Mouse (Mus musculus) gastrocnemius, postnatal 10 days (tissue): ENCODE measurements around the gene Ndufb8. TPM values are rescaled to one million over a fixed set of nuclear protein-coding genes. Genes with fewer than 3 reads are reported as not detected.

Experiments
- DNase-seq: peaks from one replicate; pipeline ENCODE4 v3.0.0; 2021; ENCODE audit warnings: mixed read lengths
- long read RNA-seq, 2 experiments: library from polyadenylated mRNA; stranded (forward); transcript quantifications; one replicate each; pipeline ENCODE4 v2.0.0; 2021
- total RNA-seq, 2 experiments: library from RNA; stranded (reverse); gene quantifications; 2 replicates each; pipeline ENCODE4 v1.2.3; 2021

Gene Ndufb8
- 100 to 1,000 TPM; 675 to 794 TPM for total RNA-seq
- long read RNA-seq, experiment 1, transcript Ndufb8-201 (5 exons, 680 nt) = major isoform, 260 of 281 reads
- long read RNA-seq, experiment 1, transcript Ndufb8-205 (5 exons, 603 nt) = minor isoform, 5 of 281 reads
- long read RNA-seq, experiment 1, partial matches to known transcripts = 6 of 281 reads
- long read RNA-seq, experiment 1, other reads (novel, unspliced or antisense) = 8 of 281 reads
- long read RNA-seq, experiment 2, transcript Ndufb8-201 (5 exons, 680 nt) = major isoform, 295 of 313 reads
- long read RNA-seq, experiment 2, partial matches to known transcripts = 8 of 313 reads
- long read RNA-seq, experiment 2, other reads (novel, unspliced or antisense) = 3 of 313 reads

DNA sequence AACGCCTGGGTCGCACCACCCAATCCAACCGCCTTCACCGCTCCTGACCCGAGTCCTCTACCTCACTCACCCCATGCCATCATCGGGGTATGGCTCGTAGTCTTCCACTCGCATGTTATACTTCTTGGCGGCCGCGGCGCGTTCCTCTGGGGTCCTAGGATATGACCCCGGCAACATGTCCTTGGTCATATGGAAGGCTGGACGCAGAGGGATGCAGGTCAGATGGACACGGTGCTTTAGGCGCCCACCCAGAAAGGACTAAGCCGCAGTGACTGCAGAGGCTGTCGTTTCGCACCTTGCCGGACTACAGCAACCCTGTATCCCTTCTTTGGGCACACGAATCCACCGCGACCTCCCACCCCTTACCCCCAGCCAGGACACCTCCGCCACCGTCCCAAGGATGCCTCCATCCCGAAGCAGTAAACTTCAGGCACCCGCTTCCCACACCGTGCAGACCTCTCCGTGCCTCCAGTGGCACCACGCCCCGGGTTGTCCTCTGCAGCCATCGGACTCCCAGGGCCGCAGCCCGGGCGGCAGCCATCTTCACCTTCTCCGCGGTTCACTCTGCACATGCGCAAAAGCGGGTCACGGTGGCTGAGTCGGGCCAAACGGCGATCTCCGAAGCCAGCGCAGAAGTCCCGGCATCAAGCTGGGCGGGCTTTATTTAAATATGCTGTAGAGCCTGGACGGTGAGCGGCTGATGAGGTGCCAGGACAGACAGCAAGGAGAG, at the start of gene Ndufb8:
TSS of gene Ndufb8 (minus strand) at position 580 of the 730 bp plus-strand sequence.
- peak; percentile 98 for DNase-seq

DNA sequence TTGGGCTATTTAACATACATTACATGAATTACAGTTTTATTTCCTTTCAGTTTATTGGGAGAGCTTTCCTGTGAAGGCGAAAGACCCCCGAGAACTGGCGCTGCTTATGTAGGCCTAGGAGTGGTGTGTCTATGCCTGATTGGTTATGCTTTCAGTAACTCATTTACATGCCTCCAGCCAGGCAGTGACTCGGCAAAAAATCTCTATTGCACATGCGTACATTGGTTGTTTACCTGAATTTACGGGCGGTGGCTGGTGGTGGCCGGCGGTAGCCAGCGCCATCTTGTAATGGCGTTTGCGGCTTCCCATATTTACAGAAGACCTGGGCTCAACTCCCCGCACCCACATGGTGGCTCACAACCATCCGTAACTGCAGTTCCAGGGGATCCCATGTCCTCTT, 38.9 kb upstream of the Ndufb8 start:
- no peak for DNase-seq

DNA sequence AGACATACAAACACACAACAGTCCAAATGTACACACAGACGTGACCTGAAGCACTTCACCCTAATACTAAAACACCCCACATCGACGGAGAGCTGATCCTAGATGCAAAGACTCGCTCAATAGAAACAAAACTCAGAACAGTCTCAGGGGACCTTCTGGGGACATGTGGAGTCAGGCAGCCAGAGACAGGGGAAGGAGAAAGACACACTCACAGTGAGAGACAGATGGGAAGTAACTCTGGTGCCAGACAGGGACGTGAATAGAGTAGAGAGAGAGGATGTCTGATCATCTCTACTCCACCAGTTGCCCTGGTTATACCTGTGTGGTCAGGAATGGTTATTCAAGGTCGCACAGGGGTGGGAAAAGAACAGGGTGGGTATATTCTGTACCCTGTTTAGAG, 36.4 kb upstream of the Ndufb8 start:
- no peak for DNase-seq

DNA sequence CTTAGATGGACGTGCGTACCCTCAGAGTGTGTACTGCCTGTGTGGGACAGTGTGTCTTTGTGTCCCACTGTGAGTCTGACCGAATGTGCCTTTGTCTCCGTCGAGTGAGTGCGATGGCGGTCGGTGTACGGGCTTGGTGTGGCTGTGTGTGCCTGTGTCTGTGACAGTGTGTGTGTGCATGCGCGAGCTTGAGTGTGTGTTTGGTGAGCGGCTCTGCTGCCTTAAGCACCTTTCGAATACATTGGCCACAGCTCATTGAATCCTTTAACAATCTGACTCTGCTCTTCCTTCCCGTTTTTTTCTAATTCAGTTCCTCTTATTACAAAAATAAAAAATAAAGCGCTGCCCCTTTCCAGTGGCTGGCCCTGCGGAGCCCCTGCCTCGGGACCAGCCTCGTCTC, 35.8 kb upstream of the Ndufb8 start:
- DNase-seq = no peak

DNA sequence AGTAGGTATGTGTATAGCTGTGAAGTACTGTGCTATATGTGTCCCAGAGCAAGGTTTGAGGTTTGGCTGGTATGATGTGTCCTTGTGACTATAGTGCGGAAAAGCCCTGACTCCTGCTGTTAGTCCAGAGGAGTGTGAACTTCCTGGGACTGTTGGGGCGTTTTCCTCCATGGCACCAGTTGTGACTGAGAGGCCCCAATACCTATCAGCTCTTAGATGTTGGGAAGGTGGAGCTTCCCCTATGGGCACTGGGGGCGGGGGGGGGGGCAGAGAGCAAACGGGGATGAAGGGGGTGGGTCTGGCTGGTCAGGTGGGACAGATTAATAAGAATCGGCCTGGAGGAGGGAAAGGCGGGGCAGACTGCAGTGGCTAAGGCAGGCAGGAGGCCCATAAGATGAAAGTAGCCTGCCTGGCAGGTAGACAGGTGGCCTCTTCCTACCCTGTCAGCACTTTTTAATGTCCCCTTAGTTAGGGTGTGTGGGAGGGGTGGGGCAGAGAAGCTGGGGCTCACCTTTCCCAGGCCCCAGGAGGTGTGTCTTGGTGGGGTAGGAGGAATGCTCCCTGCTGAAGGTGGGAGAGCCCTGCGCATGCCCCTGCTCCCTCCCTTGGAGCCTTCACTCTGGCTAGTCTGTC, 34.5 kb upstream of the Ndufb8 start:
- DNase-seq = no peak

DNA sequence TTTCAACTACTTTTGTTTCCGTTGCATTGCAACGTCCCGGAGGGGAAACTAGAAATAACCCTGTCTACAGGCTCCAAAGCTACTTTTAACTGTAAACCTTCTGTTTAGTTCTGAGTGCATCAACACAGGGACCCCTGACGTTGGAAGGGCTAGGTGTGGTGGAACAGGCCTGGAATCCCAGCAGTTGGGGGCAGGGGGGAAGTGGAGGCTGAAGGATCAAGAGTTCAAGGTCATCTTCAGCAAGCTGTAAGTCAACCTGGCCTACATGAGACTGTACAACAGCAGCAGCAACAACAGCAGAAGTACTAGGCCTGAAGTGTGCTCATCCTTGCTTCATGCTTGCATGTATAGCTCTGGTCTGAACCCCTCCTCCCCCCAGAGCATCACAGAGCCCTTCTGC, 32.8 kb upstream of the Ndufb8 start:
- DNase-seq = no peak

DNA sequence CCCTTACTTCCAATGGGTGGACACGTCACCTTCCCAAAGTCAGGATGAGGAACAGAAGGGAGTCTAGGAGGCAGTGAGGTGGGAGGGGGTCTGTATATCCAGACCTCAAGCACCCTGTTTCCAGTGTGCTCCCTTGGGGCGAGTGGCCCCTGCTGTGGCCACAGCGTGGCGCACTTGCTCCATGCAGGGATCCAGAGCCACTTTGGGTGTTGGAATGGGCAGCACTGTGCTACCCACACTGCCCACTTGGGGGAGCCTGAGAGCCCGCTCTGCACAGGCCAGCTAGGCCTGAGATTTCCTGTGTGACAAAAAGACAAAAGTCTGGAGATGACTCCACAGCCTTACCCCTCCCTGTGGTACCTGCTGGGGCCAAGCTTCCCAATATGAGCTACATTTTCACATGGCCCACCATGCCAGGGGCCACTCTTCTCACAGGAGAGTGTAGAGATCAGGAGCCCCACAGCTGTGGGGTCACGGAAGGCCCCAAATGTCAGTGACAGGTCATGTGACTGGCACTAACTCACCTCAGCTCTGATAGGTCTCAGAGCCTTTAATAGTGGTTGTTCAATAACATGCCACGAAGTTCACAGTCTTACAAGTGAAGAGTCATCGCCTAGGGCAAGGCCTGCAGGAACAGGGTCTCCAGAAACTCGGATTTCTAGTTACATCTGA, 27.5 kb upstream of the Ndufb8 start:
- DNase-seq = peak; percentile 95

DNA sequence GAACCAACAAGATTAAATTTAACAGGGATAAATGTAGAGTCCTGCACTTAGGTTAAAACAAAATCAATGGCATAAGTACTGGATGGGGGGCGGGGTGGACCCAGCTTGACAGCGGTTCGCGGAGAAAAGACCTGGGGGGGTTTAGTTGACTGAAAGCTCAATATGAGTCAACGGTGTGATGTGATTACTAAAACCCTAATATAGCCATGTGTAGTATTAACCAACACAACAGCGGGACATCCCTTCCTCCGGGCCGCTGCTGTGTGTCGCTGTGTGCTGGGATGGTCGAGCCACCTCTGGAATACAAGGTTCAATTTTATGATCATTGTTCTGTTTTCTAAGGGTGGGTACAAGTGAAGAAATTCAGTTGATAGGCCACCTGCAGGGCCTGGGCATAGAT, 26.9 kb upstream of the Ndufb8 start:
- no peak for DNase-seq

DNA sequence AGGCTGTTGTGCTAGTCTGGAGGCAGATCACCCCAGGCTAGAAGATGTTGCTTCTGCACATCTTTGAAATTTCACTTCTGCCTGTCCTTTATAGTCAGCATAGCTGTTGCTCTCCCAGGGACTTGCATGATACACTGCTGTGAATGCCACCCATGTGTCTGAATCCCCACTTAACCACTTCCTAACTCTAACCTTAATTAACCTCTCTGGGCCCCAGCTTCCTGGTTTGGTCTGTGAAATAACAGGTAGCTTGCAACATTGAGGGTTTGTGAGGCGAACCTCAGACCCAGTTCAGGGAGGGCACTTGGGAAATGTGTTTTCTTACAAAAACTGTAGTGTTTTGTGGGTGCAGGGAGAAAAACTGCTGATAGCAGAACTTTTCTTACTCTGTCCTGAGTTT, 22.8 kb upstream of the Ndufb8 start:
- DNase-seq = no peak

DNA sequence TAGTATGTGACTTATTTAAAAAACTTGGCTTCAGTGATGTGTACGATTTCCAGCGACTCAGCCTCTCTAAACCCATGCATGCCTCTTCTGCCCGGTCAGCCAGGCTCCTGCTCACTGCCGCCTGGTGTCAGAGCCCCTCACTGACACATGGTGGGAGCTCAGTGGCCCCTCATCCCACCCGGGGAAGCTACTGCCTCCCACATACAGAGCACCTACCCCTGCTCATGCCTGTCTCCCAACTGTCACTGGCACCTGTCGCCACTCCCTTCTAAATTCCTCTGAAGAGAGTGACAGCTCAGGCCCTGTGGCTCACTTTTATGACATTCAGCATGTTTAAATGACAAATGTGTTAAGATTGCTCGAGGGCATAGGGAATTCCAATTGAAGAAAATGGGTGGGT, 21.0 kb upstream of the Ndufb8 start:
- no peak for DNase-seq

DNA sequence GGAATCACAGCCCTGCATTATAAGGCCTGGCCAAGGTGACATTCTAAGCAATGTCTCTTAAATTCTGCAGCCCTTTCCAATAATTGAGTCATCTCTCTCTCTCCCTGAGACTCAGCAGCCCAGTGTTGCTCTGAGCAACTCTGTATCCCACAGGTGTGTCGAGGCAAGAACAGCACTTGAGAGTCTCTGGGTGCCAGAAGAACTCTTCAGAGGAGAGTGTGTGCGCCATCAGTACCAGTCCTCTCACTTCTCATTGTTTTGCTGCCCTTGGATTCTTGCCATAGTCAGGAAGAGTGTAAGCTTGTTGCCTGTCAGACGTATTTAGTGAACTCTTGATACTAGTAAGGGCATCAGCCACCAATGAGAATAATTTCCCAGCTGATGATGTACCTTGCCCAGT, 12.5 kb upstream of the Ndufb8 start:
- no peak for DNase-seq

DNA sequence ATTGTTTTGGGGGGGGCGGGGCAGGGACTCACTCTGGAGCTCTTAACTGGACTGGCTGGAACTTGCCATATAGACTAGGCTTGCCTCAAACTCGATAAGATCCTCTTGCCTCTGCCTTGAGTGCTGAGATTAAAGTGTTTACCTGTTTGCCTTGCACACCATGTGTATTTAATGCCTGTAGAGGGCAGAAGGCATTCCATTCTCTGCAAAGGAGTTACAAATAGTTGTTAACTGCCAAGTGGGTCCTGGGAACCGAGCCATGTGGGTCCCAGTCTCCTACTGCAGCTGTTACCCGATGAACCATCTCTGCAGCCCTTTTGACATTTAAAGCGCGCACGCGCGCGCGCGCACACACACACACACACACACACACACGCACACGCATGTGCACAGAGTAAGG, 8.8 kb upstream of the Ndufb8 start:
- no peak for DNase-seq

DNA sequence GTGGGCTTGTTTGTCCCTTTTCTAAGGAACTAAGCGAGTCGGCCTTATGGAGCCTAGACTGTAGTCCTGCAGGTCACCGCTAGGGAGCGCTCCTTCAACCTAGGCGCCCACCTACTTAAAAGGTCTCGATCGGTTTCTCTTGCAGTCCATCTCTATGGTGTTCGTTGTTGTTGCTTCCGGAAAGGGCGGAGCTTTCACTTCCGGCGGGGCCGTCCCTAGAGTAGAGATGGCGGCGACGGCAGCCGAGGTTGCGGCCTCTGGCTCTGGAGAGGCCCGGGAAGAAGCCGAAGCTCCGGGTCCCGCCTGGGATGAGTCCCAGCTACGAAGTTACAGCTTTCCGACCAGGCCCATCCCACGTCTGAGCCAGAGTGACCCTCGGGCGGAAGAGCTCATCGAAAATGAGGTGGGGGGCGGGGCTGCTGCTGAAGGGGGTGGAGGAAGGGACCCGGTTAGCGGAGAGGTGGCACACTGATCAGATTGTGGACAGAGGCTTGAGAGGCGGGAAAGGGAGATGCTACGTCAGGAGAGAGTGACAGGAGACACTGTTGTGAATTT, 7.5 kb upstream of the Ndufb8 start, which contains the start of gene Hif1an:
TSS of gene Hif1an (plus strand) at position 199 of the 555 bp plus-strand sequence.
- peak; percentile 92 for DNase-seq

DNA sequence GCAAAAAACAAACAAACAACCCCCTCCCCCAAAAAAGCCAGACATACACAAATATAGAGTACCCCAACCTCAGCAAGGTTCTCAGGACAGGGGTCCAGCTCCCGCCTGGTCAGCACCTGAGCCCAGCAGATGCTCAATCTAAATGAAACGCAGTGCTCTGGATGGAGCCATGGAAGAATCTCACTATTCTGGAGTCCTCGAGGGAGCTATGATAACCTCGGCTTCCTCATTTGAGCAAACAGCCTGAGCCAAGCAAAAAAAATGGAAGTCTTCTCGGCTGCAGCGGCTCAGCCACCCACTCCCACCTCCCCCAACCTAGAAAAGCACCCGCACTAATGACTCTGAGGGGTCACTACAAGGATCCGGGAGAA, 765 bp downstream of the Ndufb8 start:
- DNase-seq = no peak

DNA sequence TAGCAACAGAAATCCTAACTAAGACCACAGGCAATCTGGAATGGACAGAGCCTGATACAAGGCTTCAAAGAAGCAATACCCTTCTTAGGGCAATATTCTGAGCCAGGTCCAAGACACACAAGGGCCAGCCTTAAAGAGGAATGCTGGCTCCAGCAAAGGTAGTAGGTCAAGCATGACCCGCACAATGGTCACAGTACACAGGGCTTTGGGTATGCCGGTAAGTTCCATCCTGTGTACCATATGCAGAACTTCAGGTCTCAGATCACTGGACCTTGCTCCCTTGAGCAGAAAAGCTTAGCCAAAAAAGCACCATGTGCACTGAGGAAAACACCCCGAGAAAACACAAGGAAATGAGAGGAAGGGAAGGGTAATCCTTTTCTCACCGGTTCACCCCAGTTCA, 2.0 kb downstream of the Ndufb8 start:
- DNase-seq = no peak

DNA sequence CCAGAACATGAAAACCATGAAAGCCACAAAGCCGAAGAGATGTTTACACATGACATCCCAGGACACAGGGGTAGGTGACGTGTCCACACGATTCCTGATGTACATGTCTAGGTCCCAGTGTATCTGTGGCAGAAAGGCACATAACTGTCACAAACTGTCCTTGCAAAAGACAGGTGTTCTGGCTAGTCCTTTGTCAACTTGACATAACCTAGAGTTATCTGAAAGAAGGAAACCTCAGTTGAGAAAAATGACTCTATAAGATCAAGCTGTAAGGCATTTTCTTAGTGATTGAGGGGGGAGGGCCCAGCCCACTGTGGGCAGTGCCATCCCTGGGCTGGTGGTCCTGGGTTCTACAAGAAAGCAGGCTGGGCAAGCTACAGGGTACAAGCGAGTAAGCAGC, 2.5 kb downstream of the Ndufb8 start, which contains the start of gene Gm20538:
TSS of gene Gm20538 (minus strand) at position 101 of the 400 bp plus-strand sequence.
- no peak for DNase-seq

DNA sequence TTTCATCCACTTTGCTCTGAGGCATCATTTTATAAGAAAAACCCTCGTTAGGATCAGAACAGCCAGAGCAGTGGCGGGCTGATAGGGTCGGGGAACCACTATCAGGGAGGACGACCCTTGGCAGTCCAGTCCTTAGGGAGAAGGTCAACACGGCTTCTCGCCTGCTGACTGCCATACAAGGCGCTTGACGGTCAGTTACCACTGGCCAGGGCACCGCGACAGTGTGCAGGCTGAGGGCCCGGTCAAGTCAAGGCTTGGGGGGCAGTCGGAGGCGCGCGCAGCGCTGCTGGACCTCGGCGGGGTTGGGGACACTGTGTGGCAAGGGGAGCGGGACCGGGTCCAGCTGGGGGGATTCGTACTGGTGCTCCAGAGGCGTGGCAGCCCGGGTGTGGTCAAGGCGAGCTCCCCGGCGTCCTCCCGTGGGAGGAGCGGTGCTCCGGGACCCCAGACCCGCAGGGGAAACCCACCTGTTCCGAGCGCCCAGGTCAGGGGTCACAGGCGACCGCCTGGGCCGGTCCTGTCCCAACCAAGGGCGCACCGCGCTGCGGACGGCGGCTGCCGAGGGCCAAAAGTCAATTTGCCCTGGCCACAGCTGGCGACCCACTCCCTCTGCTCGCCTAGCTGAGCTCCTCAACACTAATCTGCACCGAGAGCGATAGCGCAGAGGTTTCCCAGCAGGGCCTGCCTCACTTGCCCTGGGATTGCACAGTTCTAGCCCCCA, 9.8 kb downstream of the Ndufb8 start, which contains the start of gene Sec31b:
TSS of gene Sec31b (minus strand) at position 544 of the 721 bp plus-strand sequence.
- DNase-seq = peak; percentile 62

DNA sequence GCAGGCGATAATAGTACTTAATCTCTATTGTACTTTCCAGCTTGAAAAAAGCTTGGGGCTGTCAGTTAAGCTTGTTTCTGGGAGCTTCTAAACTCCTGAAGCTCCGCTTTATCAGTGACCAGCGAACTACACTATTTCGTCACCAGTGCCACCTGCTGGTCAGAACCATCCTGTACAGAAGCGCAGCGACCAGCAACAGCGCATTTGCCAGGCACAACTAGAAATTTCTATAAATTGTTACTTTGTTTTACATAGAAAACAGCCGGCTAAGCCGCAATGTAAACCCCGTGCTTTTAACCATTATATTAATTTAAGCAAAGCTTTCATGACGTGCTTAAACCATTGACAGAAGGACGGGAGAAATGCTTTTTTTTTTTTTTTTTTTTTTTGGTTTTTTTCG, 10.5 kb downstream of the Ndufb8 start:
- peak; percentile 79 for DNase-seq

DNA sequence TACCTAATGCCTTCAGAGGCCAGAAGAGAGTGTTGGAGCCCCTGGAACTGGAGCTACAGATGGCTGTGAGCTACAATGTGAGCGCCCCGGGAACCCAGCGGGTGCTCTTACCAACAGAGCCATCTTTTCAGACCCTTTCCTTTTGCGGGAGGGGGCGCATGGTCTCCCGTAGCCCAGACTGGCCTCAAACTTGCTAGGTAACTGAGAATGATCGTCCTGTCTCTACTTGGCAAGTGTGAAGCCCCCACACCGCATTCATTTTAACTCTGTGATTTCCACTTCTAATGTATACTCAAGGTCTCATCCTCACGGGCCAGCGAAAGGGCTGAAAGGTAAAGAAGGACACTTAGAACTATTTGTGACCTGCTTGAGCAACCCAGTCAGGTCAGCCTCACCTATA, 10.9 kb downstream of the Ndufb8 start:
- no peak for DNase-seq

DNA sequence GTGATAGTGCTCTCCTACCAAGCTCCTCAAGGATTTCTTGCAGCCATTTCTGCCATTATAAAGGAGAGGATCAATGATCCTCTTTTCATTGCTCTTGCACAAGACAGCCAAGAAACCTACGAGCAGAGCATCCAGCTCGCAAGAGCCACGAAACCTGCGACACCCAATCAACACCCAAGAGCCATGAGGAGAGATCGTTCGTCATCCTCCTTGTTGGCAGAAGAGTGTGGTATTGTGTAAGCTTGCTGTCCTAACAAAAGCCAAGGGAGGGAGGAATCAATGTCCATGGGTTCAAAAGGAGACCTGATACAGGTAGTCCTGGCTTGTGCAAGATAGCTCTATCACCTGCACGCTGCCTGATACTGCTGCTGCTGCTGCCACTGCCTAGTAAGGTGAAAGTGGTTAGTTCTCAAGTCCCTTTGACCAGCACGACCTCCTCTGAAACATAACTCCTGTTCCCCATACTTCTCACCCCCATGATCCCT, 12.5 kb downstream of the Ndufb8 start:
- no peak for DNase-seq

DNA sequence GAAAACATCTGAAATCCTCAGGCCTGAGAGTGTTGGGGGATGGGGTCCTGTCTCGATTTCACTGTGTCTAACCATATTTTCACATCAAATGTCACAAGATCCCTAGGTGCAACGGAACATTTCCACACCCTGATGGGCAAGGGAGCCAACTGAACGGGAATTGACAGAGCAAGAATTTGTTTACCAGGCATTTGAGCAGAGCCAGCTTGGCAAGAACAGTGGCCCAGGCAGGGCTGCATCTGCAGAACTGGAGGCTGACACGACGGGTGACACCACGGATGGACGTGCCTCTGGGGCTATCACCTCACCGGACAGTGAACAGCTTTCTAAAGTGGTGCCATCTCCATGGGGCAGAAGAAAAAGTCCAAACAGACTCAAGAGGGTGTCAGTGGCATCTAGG, 17.8 kb downstream of the Ndufb8 start:
- no peak for DNase-seq
